Mouse (Mus musculus): ENCODE measurements around the gene Bcl2l1. TPM values are rescaled to one million over a fixed set of nuclear protein-coding genes. Genes with fewer than 3 reads are reported as not detected.
A peak's percentile ranks its signal among the peaks of the same experiment; 100 is the strongest.

The Bcl2l1 gene
- polyA plus RNA-seq, 1 experiment from 2014 or later = 129 TPM

GRCm38 (mm10) chr2:152847815-152848302 lies 16.3 kb upstream of the Bcl2l1 start, which contains the start of gene Tpx2:
Tpx2 (plus strand) TSS chr2:152847964.
- WGBS = under 1% methylated on average over 34 of the region's 34 CpGs
- peak within 1 kb of the TSS; percentile 55; the same call in 1 of the 2 replicates for H3K27ac ChIP-seq (ENCODE audit: low read depth, low read length)
- no peaks in the 10 kb centered on the region for H3K27me3 ChIP-seq (ENCODE audit: control insufficient read depth, insufficient read depth, low read length)
- H3K9ac ChIP-seq (ENCODE audit: low read depth, low read length) = peak within 1 kb of the TSS; percentile 63
- peak within 1 kb of the TSS; percentile 84 for H3K4me3 ChIP-seq (ENCODE audit: low read depth, low read length)
- peak within 1 kb of the TSS; percentile 63 for H3K4me2 ChIP-seq (replicated peaks; ENCODE audit: low read depth, low read length)
- DNase-seq (ENCODE audit: low spot score) = peak; percentile 99
- no peaks in the 10 kb centered on the region for H3K36me3 ChIP-seq (ENCODE audit: control insufficient read depth, insufficient read depth, low read length)
- H3K4me1 ChIP-seq (replicated peaks; ENCODE audit: control insufficient read depth, insufficient read depth, low read length) = no peaks in the 10 kb centered on the region
- no peaks in the 10 kb centered on the region for H3K9me3 ChIP-seq (ENCODE audit: control insufficient read depth, low read length)
- peak; percentile 97 for ATAC-seq (ENCODE audit: low FRiP score)

DNA sequence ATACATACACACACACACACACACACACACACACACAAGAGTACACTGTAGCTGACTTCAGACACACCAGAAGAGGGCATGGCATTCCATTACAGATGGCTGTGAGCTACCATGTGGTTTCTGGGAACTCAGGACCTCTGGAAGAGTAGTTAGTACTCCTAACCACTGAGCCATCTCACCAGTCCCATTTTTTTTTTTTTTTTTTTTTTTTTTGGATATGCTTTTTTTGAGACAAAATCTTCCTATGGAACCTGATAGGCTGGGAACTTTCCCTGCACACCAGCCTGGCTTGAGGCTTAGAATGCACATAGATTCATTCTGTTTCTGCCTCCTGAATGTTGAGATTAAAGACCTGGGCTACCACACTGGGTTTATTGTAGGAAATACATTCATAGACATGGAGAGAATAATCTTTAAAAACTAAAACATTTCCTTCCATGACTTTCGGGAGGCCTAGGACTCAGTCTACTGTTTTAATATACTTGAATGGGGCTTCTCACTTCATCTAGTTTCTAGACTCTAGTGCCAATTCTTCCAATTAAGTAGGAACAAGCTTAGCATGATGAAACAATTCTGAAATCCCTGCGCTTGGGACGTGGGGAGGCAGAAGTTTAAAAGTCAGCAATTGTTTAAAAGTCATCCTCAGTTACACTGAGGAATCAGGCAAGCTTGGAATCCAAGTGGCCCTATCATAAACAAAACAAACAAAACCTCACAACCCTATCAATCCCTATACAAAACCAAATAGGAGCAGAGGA lies 15.7 kb upstream of the Bcl2l1 start:
- peak overlapping the region; percentile 17; the same call in 1 of the 2 replicates for H3K4me2 ChIP-seq (replicated peaks; ENCODE audit: low read depth, low read length)
- no peak overlapping the region for H3K9ac ChIP-seq (ENCODE audit: low read depth, low read length)
- no peak overlapping the region for H3K27ac ChIP-seq (ENCODE audit: low read depth, low read length)
- ATAC-seq (ENCODE audit: low FRiP score) = no peak
- peak overlapping the region; percentile 84; the same call in 1 of the 2 replicates for H3K4me3 ChIP-seq (ENCODE audit: low read depth, low read length)
- no peaks in the 10 kb centered on the region for H3K9me3 ChIP-seq (ENCODE audit: control insufficient read depth, low read length)
- no peaks in the 10 kb centered on the region for H3K27me3 ChIP-seq (ENCODE audit: control insufficient read depth, insufficient read depth, low read length)
- no peak for DNase-seq (ENCODE audit: low spot score)
- WGBS = 19% methylated on average over 3 of the region's 3 CpGs
- no peaks in the 10 kb centered on the region for H3K36me3 ChIP-seq (ENCODE audit: control insufficient read depth, insufficient read depth, low read length)
- no peaks in the 10 kb centered on the region for H3K4me1 ChIP-seq (replicated peaks; ENCODE audit: control insufficient read depth, insufficient read depth, low read length)

GRCm38 (mm10) chr2:152842741-152843140 lies 11.2 kb upstream of the Bcl2l1 start:
- H3K4me3 ChIP-seq (ENCODE audit: low read depth, low read length) = no peak overlapping the region
- no peak overlapping the region for H3K27ac ChIP-seq (ENCODE audit: low read depth, low read length)
- ATAC-seq (ENCODE audit: low FRiP score) = no peak
- WGBS = 73% methylated on average over 3 of the region's 3 CpGs
- no peak for DNase-seq (ENCODE audit: low spot score)
- no peak overlapping the region for H3K9ac ChIP-seq (ENCODE audit: low read depth, low read length)
- H3K27me3 ChIP-seq (ENCODE audit: control insufficient read depth, insufficient read depth, low read length) = no peaks in the 10 kb centered on the region
- no peak overlapping the region for H3K4me2 ChIP-seq (replicated peaks; ENCODE audit: low read depth, low read length)
- H3K4me1 ChIP-seq (replicated peaks; ENCODE audit: control insufficient read depth, insufficient read depth, low read length) = no peaks in the 10 kb centered on the region
- no peaks in the 10 kb centered on the region for H3K9me3 ChIP-seq (ENCODE audit: control insufficient read depth, low read length)
- H3K36me3 ChIP-seq (ENCODE audit: control insufficient read depth, insufficient read depth, low read length) = no peaks in the 10 kb centered on the region

DNA sequence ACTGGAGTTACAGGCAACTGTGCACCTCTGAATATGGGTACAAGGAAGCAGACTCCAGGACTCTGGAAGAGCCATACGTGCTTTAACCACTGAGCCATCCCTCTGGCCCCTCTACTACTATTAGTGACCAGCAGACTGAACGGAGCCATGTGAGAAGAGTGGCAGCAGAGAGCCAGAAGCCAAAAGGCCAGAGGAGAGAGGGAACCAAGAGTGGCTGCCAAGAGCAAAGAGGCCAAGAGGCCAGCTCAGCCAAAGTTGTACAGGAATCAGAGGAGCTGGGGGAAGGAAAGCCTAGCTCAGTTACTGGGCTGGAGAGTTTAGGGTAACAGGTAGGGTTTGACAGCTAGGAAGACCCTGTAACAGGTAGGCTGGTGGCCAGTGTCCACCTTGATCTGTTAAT lies 7.7 kb upstream of the Bcl2l1 start:
- no peaks in the 10 kb centered on the region for H3K27me3 ChIP-seq (ENCODE audit: control insufficient read depth, insufficient read depth, low read length)
- H3K4me1 ChIP-seq (replicated peaks; ENCODE audit: control insufficient read depth, insufficient read depth, low read length) = no peaks in the 10 kb centered on the region
- H3K9ac ChIP-seq (ENCODE audit: low read depth, low read length) = no peak overlapping the region
- no peak overlapping the region for H3K27ac ChIP-seq (ENCODE audit: low read depth, low read length)
- 79% methylated on average over 2 of the region's 2 CpGs for WGBS
- DNase-seq (ENCODE audit: low spot score) (no peak), ATAC-seq (ENCODE audit: low FRiP score) (no peak)
- H3K36me3 ChIP-seq (ENCODE audit: control insufficient read depth, insufficient read depth, low read length) = no peaks in the 10 kb centered on the region
- H3K4me3 ChIP-seq (ENCODE audit: low read depth, low read length) = no peak overlapping the region
- H3K4me2 ChIP-seq (replicated peaks; ENCODE audit: low read depth, low read length) = no peak overlapping the region
- no peaks in the 10 kb centered on the region for H3K9me3 ChIP-seq (ENCODE audit: control insufficient read depth, low read length)

DNA sequence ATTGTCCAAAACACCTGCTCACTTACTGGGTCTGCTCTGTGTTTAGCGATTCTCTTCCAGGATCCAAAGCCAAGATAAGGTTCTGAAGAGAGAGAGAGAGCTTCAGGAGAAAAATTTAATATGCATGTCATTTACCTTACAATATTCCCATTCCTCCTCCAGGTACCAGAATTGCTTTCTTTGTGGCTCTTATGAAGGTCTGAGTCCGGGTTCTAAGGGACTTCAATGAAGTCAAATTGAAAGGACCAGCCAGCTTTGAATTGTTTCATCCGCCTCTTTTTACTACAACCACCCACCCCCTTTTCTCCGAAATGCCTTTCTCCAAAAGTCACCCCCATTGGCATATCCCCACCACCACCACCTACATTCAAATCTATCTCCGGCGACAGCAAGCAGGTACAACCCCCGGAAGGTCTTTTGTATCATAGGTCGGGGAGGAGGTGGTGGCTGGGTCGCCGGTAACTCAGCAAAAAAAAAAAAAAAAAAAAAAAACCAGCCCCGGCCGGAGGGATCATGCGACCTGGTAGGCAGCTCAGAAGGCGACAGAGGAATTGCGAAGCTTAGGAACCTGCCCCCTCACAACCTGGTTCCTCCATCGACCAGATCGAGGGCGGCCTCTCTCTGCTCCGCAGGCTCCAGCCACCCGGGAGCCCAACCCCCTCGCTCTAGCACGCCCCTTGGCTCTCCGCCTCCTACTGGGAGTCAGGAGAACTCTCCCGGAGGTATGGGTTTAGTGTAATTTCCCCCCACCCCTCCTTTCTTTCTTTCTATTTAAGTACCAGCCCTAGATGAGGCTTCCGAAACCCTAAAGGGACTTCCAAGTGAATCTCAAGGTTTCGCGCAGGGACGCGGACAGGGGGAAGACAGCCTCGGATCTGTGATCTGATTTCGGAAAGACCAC lies 1.3 kb downstream of the Bcl2l1 start:
- no peaks in the 10 kb centered on the region for H3K36me3 ChIP-seq (ENCODE audit: control insufficient read depth, insufficient read depth, low read length)
- DNase-seq (ENCODE audit: low spot score) (peak; percentile 83), ATAC-seq (ENCODE audit: low FRiP score) (peak; percentile 81)
- H3K9me3 ChIP-seq (ENCODE audit: control insufficient read depth, low read length) = no peaks in the 10 kb centered on the region
- H3K9ac ChIP-seq (ENCODE audit: low read depth, low read length) = peak overlapping the region; percentile 96
- peak overlapping the region; percentile 71 for H3K4me3 ChIP-seq (ENCODE audit: low read depth, low read length)
- no peaks in the 10 kb centered on the region for H3K27me3 ChIP-seq (ENCODE audit: control insufficient read depth, insufficient read depth, low read length)
- peak overlapping the region; percentile 96 for H3K27ac ChIP-seq (ENCODE audit: low read depth, low read length)
- H3K4me1 ChIP-seq (replicated peaks; ENCODE audit: control insufficient read depth, insufficient read depth, low read length) = peaks cover 7% of the 10 kb centered on the region
- peak overlapping the region; percentile 69 for H3K4me2 ChIP-seq (replicated peaks; ENCODE audit: low read depth, low read length)
- WGBS = 3% methylated on average over 31 of the region's 31 CpGs

DNA sequence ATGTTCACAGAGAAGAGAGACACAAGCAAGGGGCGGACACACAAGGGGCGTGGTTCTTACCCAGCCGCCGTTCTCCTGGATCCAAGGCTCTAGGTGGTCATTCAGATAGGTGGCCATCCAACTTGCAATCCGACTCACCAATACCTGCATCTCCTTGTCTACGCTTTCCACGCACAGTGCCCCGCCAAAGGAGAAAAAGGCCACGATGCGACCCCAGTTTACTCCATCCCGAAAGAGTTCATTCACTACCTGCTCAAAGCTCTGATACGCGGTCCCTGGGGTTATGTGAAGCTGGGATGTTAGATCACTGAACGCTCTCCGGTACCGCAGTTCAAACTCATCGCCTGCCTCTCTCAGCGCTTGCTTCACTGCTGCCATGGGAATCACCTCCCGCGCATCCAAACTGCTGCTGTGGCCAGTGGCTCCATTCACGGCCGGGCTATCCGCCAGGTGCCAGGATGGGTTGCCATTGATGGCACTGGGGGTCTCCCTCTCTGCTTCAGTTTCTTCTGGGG lies 2.1 kb downstream of the Bcl2l1 start:
- Histone ChIP-seq H3K4me3 (ENCODE audit: low read depth, low read length) (peak overlapping the region; percentile 71), H3K27ac (ENCODE audit: low read depth, low read length) (no peak overlapping the region), H3K9me3 (ENCODE audit: control insufficient read depth, low read length) (no peaks in the 10 kb centered on the region), H3K36me3 (ENCODE audit: control insufficient read depth, insufficient read depth, low read length) (no peaks in the 10 kb centered on the region), H3K4me1 (replicated peaks; ENCODE audit: control insufficient read depth, insufficient read depth, low read length) (peaks cover 7% of the 10 kb centered on the region), H3K9ac (ENCODE audit: low read depth, low read length) (peak overlapping the region; percentile 96), H3K4me2 (replicated peaks; ENCODE audit: low read depth, low read length) (peak overlapping the region; percentile 69), H3K27me3 (ENCODE audit: control insufficient read depth, insufficient read depth, low read length) (no peaks in the 10 kb centered on the region)
- no peak for ATAC-seq (ENCODE audit: low FRiP score)
- 83% methylated on average over 23 of the region's 23 CpGs for WGBS
- peak; percentile 22 for DNase-seq (ENCODE audit: low spot score)

GRCm38 (mm10) chr2:152828532-152828931 lies 3.0 kb downstream of the Bcl2l1 start:
- Histone ChIP-seq H3K4me3 (ENCODE audit: low read depth, low read length) (peak overlapping the region; percentile 71), H3K27ac (ENCODE audit: low read depth, low read length) (no peak overlapping the region), H3K36me3 (ENCODE audit: control insufficient read depth, insufficient read depth, low read length) (no peaks in the 10 kb centered on the region), H3K4me1 (replicated peaks; ENCODE audit: control insufficient read depth, insufficient read depth, low read length) (peaks cover 7% of the 10 kb centered on the region), H3K4me2 (replicated peaks; ENCODE audit: low read depth, low read length) (peak overlapping the region; percentile 69), H3K9me3 (ENCODE audit: control insufficient read depth, low read length) (no peaks in the 10 kb centered on the region), H3K9ac (ENCODE audit: low read depth, low read length) (no peak overlapping the region), H3K27me3 (ENCODE audit: control insufficient read depth, insufficient read depth, low read length) (no peaks in the 10 kb centered on the region)
- DNase-seq (ENCODE audit: low spot score) (no peak), ATAC-seq (ENCODE audit: low FRiP score) (no peak)
- 69% methylated on average over 1 of the region's 1 CpGs for WGBS

- Histone ChIP-seq H3K27me3 (ENCODE audit: control insufficient read depth, insufficient read depth, low read length) (no peaks in the 10 kb centered on the region), H3K36me3 (ENCODE audit: control insufficient read depth, insufficient read depth, low read length) (no peaks in the 10 kb centered on the region), H3K4me3 (ENCODE audit: low read depth, low read length) (peak overlapping the region; percentile 71), H3K27ac (ENCODE audit: low read depth, low read length) (no peak overlapping the region), H3K4me1 (replicated peaks; ENCODE audit: control insufficient read depth, insufficient read depth, low read length) (peaks cover 7% of the 10 kb centered on the region), H3K4me2 (replicated peaks; ENCODE audit: low read depth, low read length) (peak overlapping the region; percentile 69), H3K9ac (ENCODE audit: low read depth, low read length) (no peak overlapping the region), H3K9me3 (ENCODE audit: control insufficient read depth, low read length) (no peaks in the 10 kb centered on the region)
- DNase-seq (ENCODE audit: low spot score) (no peak), ATAC-seq (ENCODE audit: low FRiP score) (no peak)
- 70% methylated on average over 4 of the region's 4 CpGs for WGBS
Measured at GRCm38 (mm10) chr2:152828011-152828370, 3.5 kb downstream of the Bcl2l1 start.
